Mouse (Mus musculus) adrenal gland, adult 8-10 months (tissue): Measurements from ENCODE around the gene Ifit1bl2. TPM values are rescaled to one million over a fixed set of nuclear protein-coding genes. Genes with fewer than 3 reads are reported as not detected.

ENCODE experiments used
- total RNA-seq, 4 experiments: library from RNA; stranded (reverse); gene quantifications; 2 replicates each; pipeline ENCODE4 v1.2.4; 2022

Ifit1bl2 gene
- total RNA-seq, 4 experiments from 2014 or later: 0.14 to 0.34 (median 0.25) TPM

Other genes starting within 250 kb of the Ifit1bl2 start
- gene Ch25h, start 165.6 kb downstream of the Ifit1bl2 start, total RNA-seq: 1 to 10 TPM in 3 of 4 experiments, under 1 TPM in 1; 0.64 to 3.4 (median 1.8) TPM
- 100 to 1,000 TPM; 101 to 277 (median 170) TPM for gene Lipa, start 113.3 kb downstream of the Ifit1bl2 start, total RNA-seq
- 1 to 10 TPM; 3.7 to 6.2 (median 4.7) TPM for gene Ifit2, start 90.0 kb downstream of the Ifit1bl2 start, total RNA-seq
- gene Ifit3, start 57.2 kb downstream of the Ifit1bl2 start, total RNA-seq: 10 to 100 TPM in 2 of 4 experiments, 1 to 10 TPM in 2; 7.0 to 15.3 (median 9.9) TPM
- 1 to 10 TPM in 2 of 4 experiments, under 1 TPM in 2; 0.98 to 1.2 (median 1.0) TPM for gene Ifit1bl1, start 38.8 kb downstream of the Ifit1bl2 start, total RNA-seq
- gene Ifit3b, start 32.8 kb downstream of the Ifit1bl2 start, total RNA-seq: 1 to 10 TPM; 2.6 to 7.4 (median 5.4) TPM
- 1 to 10 TPM; 4.8 to 9.4 (median 6.0) TPM for gene Ifit1, start 128 bp upstream of the Ifit1bl2 start, total RNA-seq
- gene Slc16a12, start 106.5 kb upstream of the Ifit1bl2 start, total RNA-seq: 1 to 10 TPM in 2 of 4 experiments, under 1 TPM in 2; 0.32 to 2.4 (median 0.88) TPM
- gene Pank1, start 238.7 kb upstream of the Ifit1bl2 start, total RNA-seq: 10 to 100 TPM; 39.0 to 70.9 (median 46.7) TPM